Mouse (Mus musculus) testis, adult 2 months (tissue): Measurements from ENCODE around the gene Arntl2.

ENCODE experiments used
- CTCF ChIP-seq: fragments of 200-500 bp; IDR thresholded peaks from 2 replicates; pipeline ENCODE4 v1.5.1; 2012; ENCODE audit warnings: low read depth, mild to moderate bottlenecking, inconsistent platforms, low read length, moderate library complexity; ENCODE audit not compliant: control insufficient read depth, insufficient read depth, insufficient replicate concordance
- POLR2A ChIP-seq: fragments of 200-500 bp; IDR thresholded peaks from 2 replicates; pipeline ENCODE4 v1.6.1; 2012; ENCODE audit warnings: low read depth, mild to moderate bottlenecking, inconsistent platforms, low read length, moderate library complexity; ENCODE audit not compliant: control insufficient read depth

DNA sequence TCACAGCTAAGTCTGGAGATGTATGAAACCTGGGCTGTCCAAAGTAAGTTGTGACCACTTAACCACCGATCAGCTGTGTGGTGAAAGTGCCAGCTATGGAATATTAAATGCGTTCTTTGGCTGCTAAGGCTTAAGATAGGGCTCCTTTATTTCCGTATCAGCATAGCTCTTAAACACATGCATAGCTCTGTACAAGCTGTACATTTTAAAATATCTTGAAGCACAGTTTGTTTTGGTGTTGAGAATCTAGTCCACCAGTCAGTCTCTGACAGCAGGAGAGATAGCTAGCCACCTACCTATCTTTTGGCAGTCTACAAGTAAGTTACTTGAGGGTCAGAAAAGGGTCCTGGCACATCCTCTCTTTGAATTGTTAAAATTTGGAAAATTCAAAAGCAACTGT is 17.8 kb upstream of the Arntl2 start:
- TF ChIP-seq POLR2A (no peak), CTCF (no peak)
